Mouse (Mus musculus): ENCODE results near the gene Abhd8. TPM values are rescaled to one million over a fixed set of nuclear protein-coding genes. Genes with fewer than 3 reads are reported as not detected.
"Not testable (repeated sequence)": the region's sequence is repeated elsewhere in the genome, so short reads cannot be mapped to it uniquely, and the experiment has no call there.

Gene Abhd8
- total and polyA plus RNA-seq, 3 experiments: 2.6 to 17.0 (median 4.5) TPM

GRCm38 (mm10) chr8:71445096-71445495 is 18.4 kb downstream of the Abhd8 start:
- no peak overlapping the region for H3K4me3 ChIP-seq (ENCODE audit: low read depth, low read length)
- no peak for DNase-seq (ENCODE audit: low spot score)
- no peak for ATAC-seq (ENCODE audit: extremely low read depth, insufficient number of reproducible peaks, low FRiP score, poor library complexity, severe bottlenecking)
- no peaks in the 10 kb centered on the region for H3K4me1 ChIP-seq (ENCODE audit: insufficient read depth, low read depth, low read length)
- no peaks in the 10 kb centered on the region for H3K9me3 ChIP-seq (replicated peaks)
- TF ChIP-seq GATA1 (IDR thresholded peaks at IDR 0.05; ENCODE audit: borderline replicate concordance, low read length): no peak
- TF ChIP-seq GATA2 (IDR thresholded peaks at IDR 0.05; ENCODE audit: borderline replicate concordance, low read depth, low read length): no peak
- TF ChIP-seq POLR2AphosphoS5 (IDR thresholded peaks at IDR 0.05; ENCODE audit: insufficient replicate concordance, low read depth, low read length): no peak
- TF ChIP-seq TAL1 (conservative IDR thresholded peaks at IDR 0.05; ENCODE audit: low read depth, low read length): no peak
- TF ChIP-seq CTCF (IDR thresholded peaks at IDR 0.05; ENCODE audit: low read depth, low read length): no peak
- H3K27me3 ChIP-seq (ENCODE audit: insufficient read depth, low read length): peaks cover 25% of the 10 kb centered on the region
- H3K36me3 ChIP-seq (replicated peaks): no peaks in the 10 kb centered on the region

DNA sequence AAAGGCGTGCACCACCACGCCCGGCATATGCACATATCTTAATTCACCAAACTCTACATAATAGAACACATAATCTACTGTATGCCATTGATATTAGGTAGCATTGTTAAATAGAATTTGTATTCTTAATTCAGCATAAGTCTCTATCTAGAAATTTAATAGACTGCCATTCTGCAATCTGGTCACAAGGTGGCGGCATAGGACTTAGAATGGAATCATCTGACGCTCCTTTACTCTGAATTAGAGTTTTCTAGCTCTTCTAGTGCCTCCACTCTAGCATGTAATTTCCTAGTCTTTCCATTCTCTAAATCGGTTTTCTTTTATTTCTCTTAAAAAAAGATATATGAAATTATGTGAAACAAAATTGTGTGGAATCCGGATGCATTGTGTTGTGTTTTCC is 22.1 kb downstream of the Abhd8 start:
- H3K27me3 ChIP-seq (ENCODE audit: insufficient read depth, low read length): peaks cover 19% of the 10 kb centered on the region
- no peaks in the 10 kb centered on the region for H3K9me3 ChIP-seq (replicated peaks)
- TF ChIP-seq TAL1 (conservative IDR thresholded peaks at IDR 0.05; ENCODE audit: low read depth, low read length): no peak
- TF ChIP-seq GATA1 (IDR thresholded peaks at IDR 0.05; ENCODE audit: borderline replicate concordance, low read length): no peak
- no peak for TF ChIP-seq CTCF (IDR thresholded peaks at IDR 0.05; ENCODE audit: low read depth, low read length)
- TF ChIP-seq POLR2AphosphoS5 (IDR thresholded peaks at IDR 0.05; ENCODE audit: insufficient replicate concordance, low read depth, low read length): no peak
- no peak for TF ChIP-seq GATA2 (IDR thresholded peaks at IDR 0.05; ENCODE audit: borderline replicate concordance, low read depth, low read length)
- no peaks in the 10 kb centered on the region for H3K36me3 ChIP-seq (replicated peaks)
- no peak for ATAC-seq (ENCODE audit: extremely low read depth, insufficient number of reproducible peaks, low FRiP score, poor library complexity, severe bottlenecking)
- DNase-seq (ENCODE audit: low spot score): no peak
- H3K4me1 ChIP-seq (ENCODE audit: insufficient read depth, low read depth, low read length): no peaks in the 10 kb centered on the region
- H3K4me3 ChIP-seq (ENCODE audit: low read depth, low read length): no peak overlapping the region

DNA sequence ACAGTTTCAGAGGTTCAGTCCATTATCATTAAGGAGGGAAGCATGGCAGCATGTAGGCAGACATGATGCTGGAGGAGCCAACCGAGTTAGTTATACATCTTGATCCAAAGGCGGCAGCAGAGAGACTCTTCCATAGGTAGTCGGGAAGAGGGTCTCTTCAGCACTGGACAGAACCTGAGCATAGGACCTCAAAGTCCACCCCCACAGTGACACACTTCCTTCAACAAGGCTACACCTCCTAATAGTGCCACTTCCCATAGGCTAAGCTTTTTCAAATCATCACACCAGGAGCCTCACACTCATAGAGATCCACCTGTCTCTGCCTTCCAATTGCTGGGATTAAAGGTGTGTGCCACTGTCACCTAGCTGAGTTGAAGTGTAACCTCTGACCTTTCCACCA is 26.4 kb downstream of the Abhd8 start:
- Histone ChIP-seq H3K4me1 (ENCODE audit: insufficient read depth, low read depth, low read length) (no peaks in the 10 kb centered on the region), H3K4me3 (ENCODE audit: low read depth, low read length) (no peak overlapping the region), H3K9me3 (replicated peaks) (peaks cover 2% of the 10 kb centered on the region), H3K27me3 (ENCODE audit: insufficient read depth, low read length) (peaks cover 2% of the 10 kb centered on the region; the same call in 1 of the 2 replicates), H3K36me3 (replicated peaks) (no peaks in the 10 kb centered on the region)
- ATAC-seq (ENCODE audit: extremely low read depth, insufficient number of reproducible peaks, low FRiP score, poor library complexity, severe bottlenecking): no peak
- DNase-seq (ENCODE audit: low spot score): no peak
- TF ChIP-seq CTCF (IDR thresholded peaks at IDR 0.05; ENCODE audit: low read depth, low read length) (no peak), TAL1 (conservative IDR thresholded peaks at IDR 0.05; ENCODE audit: low read depth, low read length) (no peak), GATA1 (IDR thresholded peaks at IDR 0.05; ENCODE audit: borderline replicate concordance, low read length) (no peak), POLR2AphosphoS5 (IDR thresholded peaks at IDR 0.05; ENCODE audit: insufficient replicate concordance, low read depth, low read length) (no peak), GATA2 (IDR thresholded peaks at IDR 0.05; ENCODE audit: borderline replicate concordance, low read depth, low read length) (no peak)

DNA sequence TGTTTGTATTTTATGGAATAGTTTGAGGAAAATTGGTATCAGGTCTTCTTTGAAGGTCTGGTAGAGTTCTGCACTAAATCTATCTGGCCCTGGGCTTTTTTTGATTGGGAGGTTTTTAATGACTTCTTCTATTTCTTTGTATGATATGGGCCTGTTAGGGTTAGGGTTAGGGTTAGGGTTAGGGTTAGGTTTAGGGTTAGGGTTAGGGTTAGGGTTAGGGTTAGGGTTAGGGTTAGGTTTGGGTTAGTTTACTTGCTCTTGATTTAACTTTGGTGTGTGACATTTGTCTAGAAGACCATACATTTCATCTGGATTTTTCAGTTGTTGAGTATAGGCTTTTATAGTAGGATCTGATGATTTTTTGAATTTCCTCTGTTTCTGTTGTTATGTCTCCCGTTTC is 30.5 kb downstream of the Abhd8 start:
- not testable (repeated sequence) for ATAC-seq (ENCODE audit: extremely low read depth, insufficient number of reproducible peaks, low FRiP score, poor library complexity, severe bottlenecking)

GRCm38 (mm10) chr8:71422121-71422520 is 41.3 kb downstream of the Abhd8 start:
- H3K4me1 ChIP-seq (ENCODE audit: insufficient read depth, low read depth, low read length): no peaks in the 10 kb centered on the region
- H3K27me3 ChIP-seq (ENCODE audit: insufficient read depth, low read length): peaks cover 12% of the 10 kb centered on the region
- TF ChIP-seq TAL1 (conservative IDR thresholded peaks at IDR 0.05; ENCODE audit: low read depth, low read length): no peak
- TF ChIP-seq POLR2AphosphoS5 (IDR thresholded peaks at IDR 0.05; ENCODE audit: insufficient replicate concordance, low read depth, low read length): no peak
- H3K9me3 ChIP-seq (replicated peaks): peaks cover 3% of the 10 kb centered on the region
- no peak for DNase-seq (ENCODE audit: low spot score)
- no peak overlapping the region for H3K4me3 ChIP-seq (ENCODE audit: low read depth, low read length)
- no peak for ATAC-seq (ENCODE audit: extremely low read depth, insufficient number of reproducible peaks, low FRiP score, poor library complexity, severe bottlenecking)
- no peaks in the 10 kb centered on the region for H3K36me3 ChIP-seq (replicated peaks)

More for the DNA sequence above, 30.5 kb downstream of the Abhd8 start:
- DNase-seq (ENCODE audit: low spot score); H3K27me3 ChIP-seq (ENCODE audit: insufficient read depth, low read length); H3K9me3 ChIP-seq (replicated peaks); H3K4me3 ChIP-seq (ENCODE audit: low read depth, low read length); H3K36me3 ChIP-seq (replicated peaks); H3K4me1 ChIP-seq (ENCODE audit: insufficient read depth, low read depth, low read length): not testable (repeated sequence)

GRCm38 (mm10) chr8:71411535-71412273 is 51.8 kb downstream of the Abhd8 start:
- Histone ChIP-seq H3K27me3 (ENCODE audit: insufficient read depth, low read length) (peaks cover 5% of the 10 kb centered on the region; the same call in 1 of the 2 replicates), H3K4me3 (ENCODE audit: low read depth, low read length) (no peak overlapping the region), H3K4me1 (ENCODE audit: insufficient read depth, low read depth, low read length) (peaks cover 37% of the 10 kb centered on the region), H3K9me3 (replicated peaks) (no peaks in the 10 kb centered on the region), H3K36me3 (replicated peaks) (peaks cover 34% of the 10 kb centered on the region)
- TF ChIP-seq GATA1 (IDR thresholded peaks at IDR 0.05; ENCODE audit: borderline replicate concordance, low read length): no peak
- TF ChIP-seq TAL1 (conservative IDR thresholded peaks at IDR 0.05; ENCODE audit: low read depth, low read length): no peak
- no peak for ATAC-seq (ENCODE audit: extremely low read depth, insufficient number of reproducible peaks, low FRiP score, poor library complexity, severe bottlenecking)
- no peak for DNase-seq (ENCODE audit: low spot score)

DNA sequence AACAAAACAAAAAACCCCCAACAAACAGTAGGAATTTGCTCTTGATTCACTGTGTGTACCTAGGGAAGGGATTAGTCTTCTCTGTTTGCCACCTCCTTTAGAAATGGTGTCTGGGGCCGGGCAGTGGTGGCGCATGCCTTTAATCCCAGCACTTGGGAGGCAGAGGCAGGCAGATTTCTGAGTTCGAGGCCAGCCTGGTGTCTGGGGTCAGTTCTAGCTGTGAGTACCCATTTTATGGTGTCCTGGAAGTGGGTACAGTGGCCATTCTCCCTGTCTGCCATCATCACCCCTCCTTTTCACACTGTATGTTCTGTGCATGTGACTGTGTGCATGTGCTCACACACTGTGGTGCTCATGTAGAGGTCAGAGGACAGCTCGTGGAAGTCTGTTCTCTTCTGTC is 55.2 kb downstream of the Abhd8 start:
- no peak for ATAC-seq (ENCODE audit: extremely low read depth, insufficient number of reproducible peaks, low FRiP score, poor library complexity, severe bottlenecking)
- H3K4me3 ChIP-seq (ENCODE audit: low read depth, low read length): no peak overlapping the region
- H3K27me3 ChIP-seq (ENCODE audit: insufficient read depth, low read length): no peaks in the 10 kb centered on the region
- peaks cover 70% of the 10 kb centered on the region for H3K4me1 ChIP-seq (ENCODE audit: insufficient read depth, low read depth, low read length)
- DNase-seq (ENCODE audit: low spot score): no peak
- peaks cover 53% of the 10 kb centered on the region for H3K36me3 ChIP-seq (replicated peaks)
- no peaks in the 10 kb centered on the region for H3K9me3 ChIP-seq (replicated peaks)
- TF ChIP-seq POLR2AphosphoS5 (IDR thresholded peaks at IDR 0.05; ENCODE audit: insufficient replicate concordance, low read depth, low read length) (no peak), GATA1 (IDR thresholded peaks at IDR 0.05; ENCODE audit: borderline replicate concordance, low read length) (no peak), GATA2 (IDR thresholded peaks at IDR 0.05; ENCODE audit: borderline replicate concordance, low read depth, low read length) (no peak), TAL1 (conservative IDR thresholded peaks at IDR 0.05; ENCODE audit: low read depth, low read length) (no peak), CTCF (IDR thresholded peaks at IDR 0.05; ENCODE audit: low read depth, low read length) (no peak)

Data from G1E (cell line).